Mouse (Mus musculus) cerebellum, postnatal 36 days (tissue): ENCODE data around the gene Calm4.
"Not testable (repeated sequence)": the region's sequence is repeated elsewhere in the genome, so short reads cannot be mapped to it uniquely, and the experiment has no call there.

Experiments used
- DNase-seq, 2 experiments: peaks; one replicate each; pipeline ENCODE4 v3.0.0; 2021 to 2022; ENCODE audit warnings: mixed read lengths in 2 of 2

The Calm4 gene

GRCm38 (mm10) chr13:3837312-3837807 lies at the start of gene Calm4:
Calm4 (plus strand) TSS chr13:3837757.
- not testable (repeated sequence) for DNase-seq

- no peak for DNase-seq
Measured at GRCm38 (mm10) chr13:3788588-3788987, 49.0 kb upstream of the Calm4 start.

DNA sequence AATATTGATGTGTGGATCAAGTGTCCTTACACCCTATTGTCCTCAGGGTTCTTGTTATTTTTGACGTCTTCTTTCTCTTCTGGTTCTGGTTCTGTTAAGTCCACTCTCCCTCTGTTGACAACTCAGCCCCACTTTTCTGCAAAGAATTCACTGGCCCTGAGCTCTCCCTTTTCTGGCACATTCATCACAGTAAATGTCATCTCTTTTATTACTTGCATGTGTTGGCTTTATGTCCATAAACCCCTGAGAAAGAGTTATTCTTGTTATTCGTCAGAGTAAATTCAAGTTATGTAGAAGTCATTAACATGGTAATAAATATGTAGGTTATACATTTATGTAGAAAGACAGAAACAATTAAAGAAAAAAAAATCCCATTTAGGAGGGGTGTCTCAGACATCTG lies 48.0 kb upstream of the Calm4 start:
- no peak for DNase-seq

GRCm38 (mm10) chr13:3796649-3797048 lies 40.9 kb upstream of the Calm4 start:
- DNase-seq: no peak

DNA sequence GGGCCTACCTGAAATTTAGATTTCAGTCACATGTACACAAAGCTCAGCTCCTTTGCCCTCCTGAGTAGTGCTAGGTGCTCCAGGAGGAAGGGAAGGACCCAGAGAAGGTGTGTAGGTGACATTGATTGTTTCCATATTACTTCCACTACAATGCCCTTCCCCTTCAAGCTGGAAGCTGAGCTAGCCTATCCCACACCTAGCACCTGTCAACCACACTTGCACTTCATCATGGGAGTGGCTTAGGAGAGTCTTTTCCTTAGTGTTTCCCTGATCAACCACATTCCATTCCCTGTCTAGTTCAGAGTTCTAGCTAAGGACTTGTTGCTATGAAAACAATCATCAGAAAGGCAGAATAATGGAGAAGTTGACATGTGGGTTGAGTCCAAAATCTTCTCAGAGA lies 38.8 kb upstream of the Calm4 start:
- DNase-seq: no peak

- DNase-seq: no peak
Measured at GRCm38 (mm10) chr13:3799386-3799785, 38.2 kb upstream of the Calm4 start.

GRCm38 (mm10) chr13:3804186-3804585 lies 33.4 kb upstream of the Calm4 start, which contains the start of gene Calml3:
Calml3 (minus strand) TSS chr13:3804316.
- no peak for DNase-seq

DNA sequence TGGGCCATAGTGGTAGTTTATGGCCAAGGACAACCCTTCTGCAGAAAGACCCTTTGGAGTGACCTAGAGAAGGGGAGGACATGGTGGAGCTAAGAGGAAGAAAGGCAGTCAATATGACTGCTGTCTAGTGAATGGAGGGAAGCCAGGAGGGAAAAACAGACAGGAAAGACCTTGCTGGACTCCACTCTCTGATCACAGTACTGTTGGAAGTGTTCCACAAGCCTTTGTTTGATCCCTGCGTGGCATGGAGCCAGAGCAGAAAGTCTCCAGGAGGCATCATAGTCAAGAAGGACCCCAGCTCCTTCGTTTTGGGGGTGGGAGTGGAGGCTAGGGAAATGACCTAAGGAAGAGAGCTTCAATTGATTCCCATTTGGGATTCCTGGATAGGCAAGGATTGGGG lies 32.4 kb upstream of the Calm4 start:
- DNase-seq: no peak

GRCm38 (mm10) chr13:3805638-3806037 lies 31.9 kb upstream of the Calm4 start:
- no peak for DNase-seq

DNA sequence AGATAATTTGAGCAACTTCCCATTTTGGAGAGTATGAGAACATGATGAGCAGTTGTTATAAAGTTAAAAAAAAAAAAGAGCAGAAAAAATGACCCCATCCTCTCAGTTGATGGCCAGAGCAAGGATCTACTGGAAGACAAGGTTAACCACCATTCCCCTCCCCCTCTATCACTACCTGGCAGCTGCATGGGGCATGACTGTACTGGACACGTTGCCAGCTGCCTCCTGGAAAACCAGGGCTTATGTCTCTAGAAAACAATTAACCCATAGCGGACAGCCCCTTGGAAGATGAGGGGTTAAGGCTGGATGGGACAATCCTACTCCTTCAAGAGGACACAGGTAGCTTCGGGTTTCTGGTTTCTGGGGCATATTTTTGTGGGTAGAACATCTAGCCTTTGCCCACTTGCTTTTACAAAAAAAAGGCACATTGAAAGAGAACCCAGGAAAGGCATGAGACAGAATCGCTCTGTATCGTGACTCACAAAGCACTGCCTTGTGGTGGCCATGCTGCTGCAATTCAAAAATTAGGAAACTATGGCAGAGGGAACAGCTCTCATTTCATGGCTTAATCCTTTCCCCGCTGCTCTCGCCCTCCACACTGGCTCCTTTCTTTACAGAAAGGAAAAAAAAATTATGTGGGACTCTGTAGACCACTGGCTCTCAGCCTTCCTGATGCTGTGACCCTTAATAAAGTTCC lies 30.3 kb upstream of the Calm4 start:
- no peak for DNase-seq

GRCm38 (mm10) chr13:3818012-3818739 lies 19.4 kb upstream of the Calm4 start:
- DNase-seq: no peak

DNA sequence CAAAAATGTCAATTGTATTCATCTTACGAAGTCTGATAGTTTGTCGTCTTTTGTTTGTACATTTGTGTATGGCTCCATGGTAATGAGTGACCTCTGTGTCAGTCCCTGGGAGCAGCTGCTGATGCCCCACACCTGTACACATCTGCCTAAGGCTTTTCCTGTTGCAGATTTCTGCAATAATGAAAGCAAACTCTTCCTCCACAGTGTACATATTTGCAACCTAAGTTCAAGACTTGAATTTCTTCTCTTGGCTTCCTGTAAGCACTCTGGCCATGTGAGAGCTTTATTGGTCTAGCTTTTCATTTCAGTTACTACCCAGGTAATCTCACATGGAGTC lies 18.8 kb upstream of the Calm4 start:
- DNase-seq: no peak

DNA sequence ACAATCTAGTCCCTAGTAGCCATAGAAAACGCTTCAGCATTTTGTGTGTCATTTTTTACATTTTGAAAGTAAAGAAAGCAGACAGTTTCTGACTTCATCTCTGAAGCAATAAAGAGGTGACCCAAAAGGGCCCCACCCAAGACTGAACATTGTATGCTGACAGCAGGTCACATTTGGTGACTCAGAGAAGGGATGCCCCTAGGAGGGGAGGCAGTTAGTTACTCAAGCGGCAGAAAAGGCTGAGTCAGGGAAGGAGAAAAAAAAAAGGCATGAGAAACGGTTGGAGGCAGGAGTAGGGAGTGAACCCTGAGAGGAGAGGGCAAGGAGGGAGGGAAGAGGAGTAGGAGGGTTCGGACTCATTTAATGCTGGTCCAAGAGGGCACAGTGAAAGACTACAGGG lies 15.5 kb upstream of the Calm4 start:
- DNase-seq: no peak

GRCm38 (mm10) chr13:3825726-3826125 lies 11.8 kb upstream of the Calm4 start:
- DNase-seq: no peak

DNA sequence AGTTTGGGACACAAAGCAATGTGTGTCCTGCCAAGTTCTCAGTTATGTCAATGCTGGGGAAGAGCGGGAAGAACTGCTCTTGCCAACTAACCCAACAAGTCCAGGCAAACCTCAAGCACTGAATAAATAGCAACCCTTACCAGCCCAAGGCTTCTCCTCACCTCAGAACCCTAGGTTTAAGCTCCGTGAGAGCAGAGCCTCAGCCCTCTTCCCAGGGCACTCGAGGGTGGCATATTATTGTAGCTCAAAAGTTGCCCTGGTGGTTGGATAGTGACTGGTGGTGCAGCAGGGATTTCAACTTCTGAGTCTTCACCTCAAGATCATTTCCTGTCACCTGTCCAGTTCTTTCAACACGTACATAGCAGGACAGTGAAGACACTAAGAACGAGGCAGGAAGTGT lies 6.0 kb upstream of the Calm4 start:
- no peak for DNase-seq

DNA sequence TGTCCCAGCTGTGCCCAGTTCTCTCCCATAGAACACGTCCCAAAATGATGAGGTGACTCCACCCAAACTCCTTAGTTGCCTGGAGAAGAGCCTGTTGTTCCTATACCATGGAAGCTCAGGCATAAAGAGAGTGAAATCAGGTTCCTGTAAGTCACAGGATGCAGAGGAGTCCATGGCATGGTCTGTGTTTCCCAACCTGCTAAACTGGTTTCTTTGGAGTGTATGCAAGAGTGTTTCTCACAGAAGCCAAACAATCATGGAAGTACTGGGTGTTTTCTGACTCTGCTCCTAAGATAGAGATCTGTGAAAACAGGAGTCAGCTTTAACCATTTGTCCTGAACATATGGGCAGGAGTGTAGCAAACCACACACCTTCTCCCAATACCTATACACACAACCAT lies 5.6 kb upstream of the Calm4 start:
- DNase-seq: no peak

DNA sequence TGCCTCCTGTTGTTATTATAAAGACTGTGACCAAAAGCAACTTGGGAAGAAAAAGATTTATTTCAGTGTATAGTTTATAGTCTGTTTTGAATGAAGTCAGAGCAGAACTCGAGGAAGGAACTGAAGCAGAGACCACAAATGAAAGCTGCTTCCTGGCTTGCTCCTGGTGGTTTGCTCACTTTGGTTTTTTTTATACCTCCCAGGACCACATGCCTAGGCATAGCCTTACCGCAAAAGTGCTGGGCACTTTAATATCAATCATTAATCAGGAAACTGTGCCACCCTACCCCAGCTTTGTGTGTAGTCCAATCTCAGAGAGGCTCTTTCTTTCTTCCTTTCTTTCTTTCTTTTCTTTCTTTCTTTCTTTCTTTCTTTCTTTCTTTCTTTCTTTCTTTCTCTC lies 5.1 kb upstream of the Calm4 start:
- DNase-seq: no peak

DNA sequence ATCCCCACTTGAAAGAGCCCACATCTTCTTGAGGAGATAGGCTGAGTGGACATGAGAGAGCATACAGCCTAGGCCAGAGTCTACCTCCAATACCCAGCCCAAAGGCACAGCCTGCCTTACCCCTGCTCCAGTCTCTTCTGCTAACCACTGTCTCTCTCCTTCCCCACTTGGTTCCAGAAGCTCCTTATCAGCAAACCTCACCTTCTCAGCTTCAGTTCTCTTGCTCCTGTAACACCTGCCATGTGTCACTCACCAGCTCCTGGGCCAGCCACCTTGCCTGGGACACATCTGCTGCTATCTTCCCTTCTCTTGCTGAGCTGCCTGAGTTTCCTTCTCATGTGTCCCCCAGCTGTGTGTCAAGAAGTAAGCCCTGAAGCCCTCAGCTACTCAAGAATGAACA lies 3.9 kb upstream of the Calm4 start:
- not testable (repeated sequence) for DNase-seq

GRCm38 (mm10) chr13:3840662-3841061 lies 3.1 kb downstream of the Calm4 start:
- DNase-seq: not testable (repeated sequence)

GRCm38 (mm10) chr13:3850330-3850729 lies 12.8 kb downstream of the Calm4 start:
- no peak for DNase-seq

GRCm38 (mm10) chr13:3853648-3854333 lies 16.2 kb downstream of the Calm4 start, which contains the start of gene Calm5:
Calm5 (plus strand) TSS chr13:3854173.
- not testable (repeated sequence) for DNase-seq

- DNase-seq: no peak
Measured at GRCm38 (mm10) chr13:3854856-3855255, 17.3 kb downstream of the Calm4 start.

- no peak for DNase-seq
Measured at GRCm38 (mm10) chr13:3856252-3856651, 18.7 kb downstream of the Calm4 start.

- DNase-seq: no peak
Measured at GRCm38 (mm10) chr13:3861251-3861650, 23.7 kb downstream of the Calm4 start.
